Mouse (Mus musculus): ENCODE measurements at regions not wholly inside any gene's neighbourhood (a gene's known extent, or its start where the extent isn't known, plus 50 kb on each side); places are given as distances from the start of the nearest gene placed in this dataset.

DNA sequence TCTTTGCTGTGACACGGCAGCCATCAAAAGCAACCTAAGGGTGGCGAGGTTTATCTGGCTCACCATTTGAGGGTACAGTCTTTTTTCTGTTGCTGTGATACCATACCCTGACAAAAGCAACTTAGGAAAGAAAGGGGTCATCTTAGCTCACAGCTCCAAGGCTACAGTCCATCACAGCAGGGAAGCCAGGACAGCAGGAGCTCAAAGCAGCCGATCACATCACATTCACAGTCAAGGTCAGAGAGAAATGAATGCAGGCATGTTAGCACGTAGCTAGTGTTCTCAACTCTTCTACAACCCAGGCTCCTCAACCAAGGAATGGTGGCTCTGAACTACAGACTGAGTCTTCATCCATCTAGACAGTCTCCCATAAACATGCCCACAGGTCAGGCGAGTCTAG is 102.0 kb downstream of the En1 start:
- H3K9ac ChIP-seq (ENCODE audit: low read depth, low read length, severe bottlenecking): no peak overlapping the region
- TF ChIP-seq POLR2A (IDR thresholded peaks at IDR 0.05; ENCODE audit: borderline replicate concordance, extremely low read depth, insufficient read depth, insufficient read length): no peak
- WGBS: 70% methylated on average over 5 of the region's 5 CpGs
- H3K9me3 ChIP-seq (ENCODE audit: control insufficient read depth, low read length): no peaks in the 10 kb centered on the region
- H3K4me2 ChIP-seq (replicated peaks; ENCODE audit: low read depth, low read length, severe bottlenecking): no peak overlapping the region
- H3K4me1 ChIP-seq (ENCODE audit: control insufficient read depth, insufficient read depth, low read length): 0 out of 2 replicates have a peak, but pooled peaks cover under 1% of the 10 kb centered on the region
- ATAC-seq (ENCODE audit: low FRiP score, low read depth): no peak
- no peak overlapping the region for H3K27ac ChIP-seq (replicated peaks; ENCODE audit: low read depth, low read length)
- DNase-seq (ENCODE audit: low spot score): no peak
- no peaks in the 10 kb centered on the region for H3K36me3 ChIP-seq (ENCODE audit: control insufficient read depth, insufficient read depth, low read length)
- no peaks in the 10 kb centered on the region for H3K27me3 ChIP-seq (ENCODE audit: control insufficient read depth, insufficient read depth, low read length)
- no peak overlapping the region for H3K4me3 ChIP-seq (replicated peaks; ENCODE audit: low read length)

DNA sequence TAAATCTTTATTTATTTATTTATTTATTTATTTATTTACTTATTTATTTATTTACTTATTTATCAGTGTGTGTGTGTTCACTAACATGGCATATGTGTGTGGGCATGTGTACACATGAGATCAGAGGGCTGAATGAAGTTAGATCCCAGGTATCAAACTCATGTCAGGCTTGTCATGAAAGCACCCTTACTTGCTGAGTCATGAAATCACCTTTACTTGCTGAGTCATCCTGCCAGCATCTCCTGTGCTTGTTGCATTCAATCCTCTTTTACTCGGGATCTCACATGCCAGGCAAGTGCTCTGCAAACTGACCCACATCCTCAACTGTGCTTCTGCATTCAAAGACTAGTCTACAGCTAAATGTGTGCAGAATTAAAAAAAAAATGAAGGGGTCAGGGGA is 103.8 kb downstream of the En1 start:
- Histone ChIP-seq H3K9me3 (ENCODE audit: control insufficient read depth, low read length) (no peaks in the 10 kb centered on the region), H3K9ac (ENCODE audit: low read depth, low read length, severe bottlenecking) (no peak overlapping the region), H3K4me2 (replicated peaks; ENCODE audit: low read depth, low read length, severe bottlenecking) (no peak overlapping the region), H3K36me3 (ENCODE audit: control insufficient read depth, insufficient read depth, low read length) (no peaks in the 10 kb centered on the region), H3K27me3 (ENCODE audit: control insufficient read depth, insufficient read depth, low read length) (no peaks in the 10 kb centered on the region), H3K4me3 (replicated peaks; ENCODE audit: low read length) (no peak overlapping the region), H3K4me1 (ENCODE audit: control insufficient read depth, insufficient read depth, low read length) (no peaks in the 10 kb centered on the region), H3K27ac (replicated peaks; ENCODE audit: low read depth, low read length) (no peak overlapping the region)
- DNase-seq (ENCODE audit: low spot score): no peak
- TF ChIP-seq POLR2A (IDR thresholded peaks at IDR 0.05; ENCODE audit: borderline replicate concordance, extremely low read depth, insufficient read depth, insufficient read length): no peak
- 75% methylated on average over 1 of the region's 1 CpGs for WGBS
- no peak for ATAC-seq (ENCODE audit: low FRiP score, low read depth)

DNA sequence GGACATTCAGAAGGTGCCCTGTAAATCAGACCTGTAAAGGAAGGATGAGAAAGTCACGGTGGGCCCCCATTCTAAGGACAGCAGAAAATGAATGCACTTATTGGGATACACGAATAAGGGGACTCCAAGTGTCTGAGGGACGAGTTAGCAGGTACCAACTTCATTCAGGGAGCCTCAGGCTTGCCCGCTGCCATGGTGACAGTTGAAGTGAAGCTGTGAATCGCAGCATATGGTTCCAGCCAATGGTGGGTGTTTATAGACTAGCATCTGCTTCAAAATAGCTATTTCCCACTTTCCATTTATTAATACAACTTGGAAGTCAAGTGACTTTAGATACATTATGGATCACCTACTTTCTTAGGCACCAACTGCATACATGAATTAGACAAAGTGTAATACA is 106.3 kb downstream of the En1 start:
- WGBS: 68% methylated on average over 5 of the region's 5 CpGs
- Histone ChIP-seq H3K27ac (replicated peaks; ENCODE audit: low read depth, low read length) (no peak overlapping the region), H3K9ac (ENCODE audit: low read depth, low read length, severe bottlenecking) (no peak overlapping the region), H3K36me3 (ENCODE audit: control insufficient read depth, insufficient read depth, low read length) (no peaks in the 10 kb centered on the region), H3K9me3 (ENCODE audit: control insufficient read depth, low read length) (no peaks in the 10 kb centered on the region), H3K27me3 (ENCODE audit: control insufficient read depth, insufficient read depth, low read length) (no peaks in the 10 kb centered on the region), H3K4me1 (ENCODE audit: control insufficient read depth, insufficient read depth, low read length) (no peaks in the 10 kb centered on the region), H3K4me3 (replicated peaks; ENCODE audit: low read length) (no peak overlapping the region), H3K4me2 (replicated peaks; ENCODE audit: low read depth, low read length, severe bottlenecking) (no peak overlapping the region)
- DNase-seq (ENCODE audit: low spot score): no peak
- TF ChIP-seq POLR2A (IDR thresholded peaks at IDR 0.05; ENCODE audit: borderline replicate concordance, extremely low read depth, insufficient read depth, insufficient read length): no peak
- ATAC-seq (ENCODE audit: low FRiP score, low read depth): no peak

DNA sequence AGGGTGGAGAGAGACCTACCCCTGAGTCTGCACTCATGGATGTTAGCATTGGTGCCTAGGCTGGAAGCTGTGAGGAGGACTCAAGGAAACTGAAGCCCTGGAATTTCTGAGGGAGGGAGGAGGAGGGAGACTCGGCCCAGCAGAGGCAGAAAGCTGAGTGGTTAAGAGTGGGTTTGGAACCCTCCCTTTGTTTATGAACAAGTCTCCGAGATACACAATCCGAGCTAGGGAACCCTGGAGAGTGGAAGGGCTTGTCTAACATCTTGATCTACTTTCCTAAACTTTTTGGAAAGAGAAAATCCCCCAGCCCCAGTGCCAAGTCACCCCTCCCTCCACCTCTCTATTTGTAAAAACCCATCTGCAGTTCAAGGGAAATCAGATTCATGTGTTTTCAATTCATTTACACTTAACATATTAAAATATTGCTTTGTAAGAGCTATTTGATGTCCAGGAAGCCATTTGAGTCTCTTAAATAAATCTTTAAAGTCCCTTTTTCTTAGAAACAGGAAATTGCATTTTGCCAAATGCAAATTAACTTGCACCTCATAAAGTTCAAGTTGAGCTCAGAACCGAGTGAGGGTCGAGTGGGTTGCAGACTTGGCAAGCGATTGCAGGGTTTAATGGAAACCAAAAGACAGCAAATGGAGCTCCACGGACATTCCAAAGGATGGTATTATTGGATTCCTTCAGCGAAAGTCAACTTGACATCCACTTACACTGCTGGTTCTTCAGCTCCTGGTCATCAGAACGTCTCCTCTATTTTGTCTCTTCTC is 113.1 kb downstream of the En1 start:
- TF ChIP-seq POLR2A (IDR thresholded peaks at IDR 0.05; ENCODE audit: borderline replicate concordance, extremely low read depth, insufficient read depth, insufficient read length): no peak
- ATAC-seq (ENCODE audit: low FRiP score, low read depth): peak; percentile 88
- Histone ChIP-seq H3K4me1 (ENCODE audit: control insufficient read depth, insufficient read depth, low read length) (peaks cover 15% of the 10 kb centered on the region), H3K9ac (ENCODE audit: low read depth, low read length, severe bottlenecking) (no peak overlapping the region), H3K4me2 (replicated peaks; ENCODE audit: low read depth, low read length, severe bottlenecking) (no peak overlapping the region; the same call in 1 of the 2 replicates), H3K36me3 (ENCODE audit: control insufficient read depth, insufficient read depth, low read length) (no peaks in the 10 kb centered on the region), H3K4me3 (replicated peaks; ENCODE audit: low read length) (no peak overlapping the region), H3K27ac (replicated peaks; ENCODE audit: low read depth, low read length) (peak overlapping the region; percentile 52; the same call in 1 of the 2 replicates), H3K9me3 (ENCODE audit: control insufficient read depth, low read length) (no peaks in the 10 kb centered on the region), H3K27me3 (ENCODE audit: control insufficient read depth, insufficient read depth, low read length) (no peaks in the 10 kb centered on the region)
- peak; percentile 87 for DNase-seq (ENCODE audit: low spot score)
- 24% methylated on average over 9 of the region's 9 CpGs for WGBS

DNA sequence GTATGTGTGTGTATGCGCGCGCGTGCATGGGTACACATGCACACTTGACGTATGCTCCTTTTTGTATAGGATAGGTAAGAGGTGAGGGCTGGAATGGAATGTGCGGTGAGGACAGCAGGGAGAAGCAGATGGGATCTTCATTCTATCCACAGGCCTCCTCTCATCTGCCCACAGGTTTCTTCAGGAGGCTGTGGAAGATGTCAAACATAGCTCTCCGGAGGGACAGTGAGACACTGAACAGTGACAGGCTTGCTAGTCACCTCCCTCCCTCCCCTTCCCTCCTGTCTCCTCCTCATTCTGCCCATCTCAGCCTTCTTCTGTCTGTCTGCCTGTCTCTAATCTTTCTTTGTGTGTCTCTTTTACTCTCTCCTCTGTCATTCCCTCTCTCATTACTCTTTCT is 124.6 kb downstream of the En1 start:
- Histone ChIP-seq H3K9me3 (ENCODE audit: control insufficient read depth, low read length) (no peaks in the 10 kb centered on the region), H3K4me1 (ENCODE audit: control insufficient read depth, insufficient read depth, low read length) (no peaks in the 10 kb centered on the region), H3K4me2 (replicated peaks; ENCODE audit: low read depth, low read length, severe bottlenecking) (no peak overlapping the region), H3K27ac (replicated peaks; ENCODE audit: low read depth, low read length) (no peak overlapping the region), H3K4me3 (replicated peaks; ENCODE audit: low read length) (no peak overlapping the region), H3K36me3 (ENCODE audit: control insufficient read depth, insufficient read depth, low read length) (no peaks in the 10 kb centered on the region), H3K9ac (ENCODE audit: low read depth, low read length, severe bottlenecking) (no peak overlapping the region), H3K27me3 (ENCODE audit: control insufficient read depth, insufficient read depth, low read length) (no peaks in the 10 kb centered on the region)
- 88% methylated on average over 7 of the region's 7 CpGs for WGBS
- ATAC-seq (ENCODE audit: low FRiP score, low read depth): no peak
- no peak for DNase-seq (ENCODE audit: low spot score)
- TF ChIP-seq POLR2A (IDR thresholded peaks at IDR 0.05; ENCODE audit: borderline replicate concordance, extremely low read depth, insufficient read depth, insufficient read length): no peak
